Mouse (Mus musculus) heart, adult 9 months (tissue): ENCODE results near the gene Ccdc78.

Experiments
- DNase-seq, 2 experiments: peaks; one replicate each; pipeline ENCODE4 v3.0.0; 2022; ENCODE audit warnings: low spot score in 2 of 2

Gene Ccdc78

GRCm38 (mm10) chr17:25810890-25811289, 24.5 kb downstream of the Ccdc78 start:
- DNase-seq, result no peak

GRCm38 (mm10) chr17:25813471-25813870, 27.1 kb downstream of the Ccdc78 start:
- DNase-seq, result peak in 1 of 2 experiments; percentile 51

DNA sequence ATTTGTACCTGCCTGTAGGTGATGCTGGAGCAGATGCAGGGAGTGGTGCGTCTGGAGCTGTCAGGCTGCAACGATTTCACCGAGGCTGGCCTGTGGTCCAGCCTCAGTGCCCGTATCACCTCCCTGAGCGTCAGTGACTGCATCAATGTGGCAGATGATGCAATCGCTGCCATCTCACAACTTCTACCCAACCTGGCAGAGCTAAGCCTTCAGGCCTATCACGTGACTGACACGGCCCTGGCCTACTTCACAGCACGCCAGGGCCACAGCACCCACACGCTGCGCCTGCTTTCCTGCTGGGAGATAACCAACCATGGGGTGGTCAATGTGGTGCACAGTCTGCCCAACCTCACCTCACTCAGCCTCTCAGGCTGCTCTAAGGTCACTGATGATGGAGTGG, 31.3 kb downstream of the Ccdc78 start:
- no peak for DNase-seq

DNA sequence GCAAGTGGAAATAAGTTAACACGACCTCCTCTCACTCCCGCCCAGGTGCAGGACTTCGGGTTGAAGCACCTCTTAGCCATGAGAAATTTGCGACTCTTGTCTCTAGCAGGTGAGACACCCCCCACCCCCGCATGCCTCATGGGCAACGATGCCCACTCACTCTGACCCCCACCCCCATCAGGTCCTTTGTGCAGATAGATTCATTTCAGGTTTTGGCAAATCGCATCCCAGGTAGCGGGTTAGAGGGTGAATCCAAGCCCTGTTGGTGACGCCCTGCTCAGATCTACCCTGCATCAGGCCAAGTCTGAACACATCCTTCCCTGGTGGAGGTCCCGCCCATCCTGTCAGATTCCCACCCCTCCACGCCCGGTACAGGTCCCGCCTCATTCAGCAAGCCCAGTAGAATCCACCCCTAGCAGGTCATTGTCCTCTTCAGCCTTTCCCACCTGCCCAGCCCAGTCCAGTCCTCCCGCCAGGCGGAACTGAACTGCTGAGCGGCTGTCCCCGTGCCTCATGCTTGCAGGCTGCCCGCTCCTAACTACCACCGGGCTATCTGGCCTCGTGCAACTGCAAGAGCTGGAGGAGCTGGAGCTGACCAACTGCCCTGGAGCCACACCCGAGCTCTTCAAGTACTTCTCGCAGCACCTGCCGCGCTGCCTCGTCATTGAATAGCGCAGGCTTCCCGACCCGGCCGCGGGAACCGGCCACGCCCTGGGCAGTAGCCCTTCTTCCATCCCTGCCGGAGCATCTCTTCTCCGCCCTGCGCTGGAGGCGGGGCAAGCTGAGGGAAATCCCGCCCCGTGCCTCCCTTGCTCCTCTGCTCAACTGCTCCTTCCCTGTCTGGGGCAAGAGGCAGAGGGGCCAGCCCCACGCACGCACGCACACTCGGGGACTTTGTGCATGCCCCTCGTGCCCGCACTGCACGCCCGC, 32.7 kb downstream of the Ccdc78 start:
- DNase-seq, result no peak

DNA sequence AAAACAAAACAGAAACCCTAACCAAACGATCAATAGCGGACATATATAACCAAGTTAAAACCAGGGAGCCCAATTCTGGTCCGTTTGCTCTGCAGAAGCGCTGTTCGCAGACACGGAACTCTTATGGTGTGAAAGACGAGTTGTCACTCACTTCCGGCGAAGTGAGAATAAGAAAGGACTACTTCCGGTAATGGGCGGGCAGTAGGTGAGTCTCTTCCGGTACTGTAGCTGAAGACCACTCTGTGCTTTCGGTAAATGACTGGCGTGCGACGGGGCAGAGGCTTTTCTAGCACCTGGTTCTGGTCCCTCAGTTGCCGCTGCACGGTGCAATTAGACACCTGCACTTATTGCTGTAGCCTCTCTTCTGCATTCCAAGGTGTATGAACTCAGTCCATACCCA, 37.1 kb downstream of the Ccdc78 start, which contains the start of gene Wdr24:
Gene Wdr24, plus strand, starts transcription at position 176 of the 400 bp plus-strand sequence.
- DNase-seq, result peak; percentile 58 to 78

GRCm38 (mm10) chr17:25824362-25825142, 38.2 kb downstream of the Ccdc78 start:
- no peak for DNase-seq

GRCm38 (mm10) chr17:25825311-25825710, 38.9 kb downstream of the Ccdc78 start:
- DNase-seq, result no peak

DNA sequence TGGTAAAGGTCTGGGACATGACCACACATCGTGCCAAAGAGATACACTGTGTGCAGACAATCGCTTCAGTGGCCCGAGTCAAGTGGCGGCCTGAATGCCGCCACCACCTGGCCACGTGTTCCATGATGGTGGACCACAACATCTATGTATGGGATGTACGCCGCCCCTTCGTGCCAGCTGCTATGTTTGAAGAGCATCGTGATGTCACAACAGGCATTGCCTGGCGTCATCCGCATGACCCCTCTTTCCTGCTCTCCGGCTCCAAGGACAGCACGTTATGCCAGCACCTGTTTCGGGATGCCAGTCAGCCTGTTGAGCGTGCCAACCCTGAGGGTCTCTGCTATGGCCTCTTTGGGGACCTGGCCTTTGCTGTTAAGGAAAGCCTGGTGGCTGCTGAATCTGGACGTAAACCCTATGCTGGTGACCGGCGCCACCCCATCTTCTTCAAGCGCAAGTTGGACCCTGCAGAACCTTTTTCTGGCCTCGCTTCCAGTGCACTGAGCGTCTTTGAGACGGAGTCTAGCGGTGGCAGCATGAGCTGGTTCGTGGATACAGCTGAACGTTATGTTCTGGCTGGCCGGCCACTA, 39.7 kb downstream of the Ccdc78 start:
- no peak for DNase-seq

GRCm38 (mm10) chr17:25827011-25827410, 40.6 kb downstream of the Ccdc78 start:
- no peak for DNase-seq

DNA sequence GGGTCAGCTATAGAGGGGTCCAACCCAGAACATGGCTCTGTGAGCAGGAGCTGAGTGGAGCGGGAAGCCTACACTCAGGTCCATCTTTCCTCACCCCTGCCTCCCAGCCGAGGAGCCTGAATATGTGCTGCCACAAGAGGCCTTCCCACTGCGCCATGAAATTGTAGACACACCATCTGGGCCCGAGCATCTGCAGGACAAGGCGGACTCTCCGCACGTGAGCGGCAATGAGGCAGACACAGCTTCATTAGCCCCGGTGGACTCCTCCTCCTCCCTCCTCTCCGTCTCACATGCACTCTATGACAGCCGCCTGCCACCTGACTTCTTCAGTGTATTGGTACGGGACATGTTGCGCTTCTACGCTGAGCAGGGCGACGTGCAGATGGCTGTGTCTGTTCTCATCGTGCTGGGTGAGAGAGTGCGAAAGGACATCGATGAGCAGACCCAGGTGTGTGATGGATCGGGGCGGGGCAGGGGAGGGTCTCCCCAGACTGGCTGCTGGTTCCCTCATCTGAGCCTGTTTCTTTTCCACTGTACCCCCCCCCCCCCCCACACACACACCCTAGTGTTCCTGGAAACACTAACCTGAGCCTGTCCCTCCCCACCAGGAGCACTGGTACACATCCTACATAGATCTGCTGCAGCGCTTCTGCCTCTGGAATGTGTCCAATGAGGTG, 41.3 kb downstream of the Ccdc78 start:
- no peak for DNase-seq

DNA sequence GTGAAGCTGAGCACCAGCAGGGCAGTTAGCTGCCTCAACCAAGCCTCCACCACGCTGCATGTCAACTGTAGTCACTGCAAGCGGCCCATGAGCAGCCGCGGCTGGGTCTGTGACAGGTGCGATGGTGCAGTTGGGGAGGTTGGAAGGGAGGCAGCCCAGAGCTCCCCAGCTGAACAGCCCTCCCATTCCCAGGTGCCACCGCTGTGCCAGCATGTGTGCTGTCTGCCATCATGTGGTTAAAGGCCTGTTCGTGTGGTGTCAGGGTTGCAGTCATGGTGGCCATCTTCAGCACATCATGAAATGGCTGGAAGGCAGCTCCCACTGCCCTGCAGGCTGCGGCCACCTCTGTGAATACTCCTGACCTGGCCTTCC, 41.8 kb downstream of the Ccdc78 start:
- DNase-seq, result no peak

- peak; percentile 79 to 80 for DNase-seq
These were observed 42.6 kb downstream of the Ccdc78 start, which contains the start of gene Jmjd8 for GRCm38 (mm10) chr17:25828712-25829557. Gene Jmjd8, plus strand, starts transcription at chr17:25828867.

DNA sequence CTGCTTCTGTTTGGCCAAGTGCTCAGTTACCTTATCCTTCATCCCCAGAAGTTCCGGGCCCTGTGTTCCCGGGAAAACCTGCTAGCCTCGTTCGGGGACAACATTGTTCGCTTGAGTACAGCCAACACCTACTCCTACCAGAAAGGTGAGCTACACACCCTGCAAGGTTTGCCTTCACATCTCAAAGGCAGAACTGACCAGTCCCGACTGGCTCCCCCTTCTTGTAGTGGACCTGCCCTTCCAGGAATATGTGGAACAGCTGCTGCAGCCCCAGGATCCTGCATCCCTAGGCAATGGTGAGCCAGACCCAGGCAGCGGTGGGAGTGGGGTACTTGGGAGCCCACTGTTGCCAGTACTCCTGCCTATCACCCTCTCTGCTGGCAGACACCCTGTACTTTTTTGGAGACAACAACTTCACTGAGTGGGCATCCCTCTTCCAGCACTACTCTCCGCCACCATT, 43.2 kb downstream of the Ccdc78 start:
- no peak for DNase-seq

- no peak for DNase-seq
These were observed 43.9 kb downstream of the Ccdc78 start for GRCm38 (mm10) chr17:25830200-25830753.

- DNase-seq, result no peak
These were observed 44.5 kb downstream of the Ccdc78 start for GRCm38 (mm10) chr17:25830806-25831431.

- peak in 1 of 2 experiments; percentile 35 for DNase-seq
These were observed 45.3 kb downstream of the Ccdc78 start for GRCm38 (mm10) chr17:25831451-25832281.

DNA sequence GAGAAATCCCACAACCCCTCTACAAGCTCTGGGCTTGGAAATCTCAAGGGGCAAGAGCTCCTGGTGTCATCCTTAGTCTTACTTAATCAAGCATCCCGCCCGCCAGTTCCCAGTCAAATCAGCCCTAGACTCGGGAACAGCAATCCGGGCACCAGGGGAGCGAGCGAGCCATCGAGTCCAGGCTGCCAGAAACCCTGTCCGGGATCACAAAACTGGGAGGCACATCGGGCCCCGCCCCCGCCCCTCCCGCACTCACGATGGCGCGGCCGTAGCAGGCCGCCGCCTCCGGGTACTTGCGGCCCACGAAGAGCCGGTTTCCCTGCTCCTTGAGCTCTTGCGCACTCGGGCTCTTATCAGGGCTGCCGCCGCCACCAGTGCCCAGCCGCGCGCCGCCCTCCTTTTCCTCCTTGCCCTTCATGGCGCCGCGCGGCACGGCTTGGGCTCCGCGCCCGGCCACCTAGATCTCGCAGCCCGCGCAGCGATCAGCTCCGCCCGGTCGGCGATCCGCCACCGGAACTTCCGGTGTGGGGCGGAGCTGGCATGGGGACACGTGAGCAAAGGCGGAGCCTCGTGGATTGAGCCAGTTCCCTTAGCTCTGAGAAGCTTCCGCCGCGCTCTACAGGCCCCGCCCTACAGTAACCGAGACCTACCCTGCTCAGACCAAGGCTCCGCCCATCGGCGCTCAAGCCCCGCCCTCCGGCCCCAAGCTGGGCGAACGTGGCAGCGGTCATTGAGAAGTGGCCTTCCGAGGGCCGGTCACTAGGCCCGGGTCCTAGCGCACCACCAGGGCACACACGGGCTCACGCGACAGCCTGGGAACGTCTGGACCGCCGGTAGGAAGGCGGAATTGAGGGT, 46.3 kb downstream of the Ccdc78 start:
- DNase-seq, result peak; percentile 99

DNA sequence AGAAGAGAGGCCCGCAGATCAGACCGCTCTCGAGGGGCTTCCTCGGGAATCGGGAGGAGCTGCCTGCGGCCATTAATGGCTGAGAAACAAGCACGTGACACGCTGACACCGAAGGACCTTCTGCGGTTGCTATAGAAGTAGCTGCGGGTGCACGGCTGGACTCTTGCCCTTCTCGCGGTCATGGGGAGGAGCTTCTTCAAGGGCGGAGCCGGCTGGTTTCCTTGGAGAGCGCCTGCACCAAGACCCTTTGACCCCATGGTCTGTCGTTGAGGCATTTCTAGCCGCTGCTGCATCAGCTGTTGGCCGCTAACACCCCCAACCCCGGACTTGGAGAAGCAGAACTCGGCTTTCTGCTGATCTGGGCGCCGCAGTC, 46.9 kb downstream of the Ccdc78 start, which contains the start of gene Stub1:
Gene Stub1, minus strand, starts transcription at position 114 of the 373 bp plus-strand sequence.
- DNase-seq, result peak; percentile 92 to 95
